Mouse (Mus musculus) heart, embryonic 16.5 days (tissue): ENCODE measurements at regions not wholly inside any gene's neighbourhood (a gene's known extent, or its start where the extent isn't known, plus 50 kb on each side); places are given as distances from the start of the nearest gene placed in this dataset.

ENCODE experiments used
- ATAC-seq: fragments of 200-750 bp; cut with Nextera tagmentation; replicated peaks from 2 replicates; pipeline ENCODE4 v1.8.0; 2017; ENCODE audit warnings: moderate number of reproducible peaks; ENCODE audit not compliant: insufficient read depth, low FRiP score; ENCODE audit errors: extremely low read depth
- H3K27ac ChIP-seq: fragments of 300-500 bp; sonication (generic); 2 replicates; pipeline ENCODE4 v1.5.1; 2014; ENCODE audit warnings: mild to moderate bottlenecking, low read length, control low read depth, moderate library complexity
- H3K27me3 ChIP-seq: fragments of 300-500 bp; sonication (generic); 2 replicates; pipeline ENCODE4 v1.6.1; 2014; ENCODE audit warnings: low read length, mixed read lengths; ENCODE audit not compliant: control insufficient read depth, insufficient read depth
- H3K36me3 ChIP-seq: fragments of 300-500 bp; sonication (generic); 2 replicates; pipeline ENCODE4 v1.6.1; 2014; ENCODE audit not compliant: control insufficient read depth, insufficient read depth
- H3K4me1 ChIP-seq: fragments of 300-500 bp; sonication (generic); 2 replicates; pipeline ENCODE4 v1.6.1; 2014; ENCODE audit warnings: low read length, mixed read lengths; ENCODE audit not compliant: control insufficient read depth, insufficient read depth
- H3K4me2 ChIP-seq: fragments of 300-500 bp; sonication (generic); 2 replicates; pipeline ENCODE4 v1.6.1; 2014; ENCODE audit warnings: low read depth, mild to moderate bottlenecking, control low read depth, low read length
- H3K4me3 ChIP-seq: fragments of 300-500 bp; sonication (generic); 2 replicates; pipeline ENCODE4 v1.5.1; 2014; ENCODE audit warnings: mild to moderate bottlenecking, control low read depth, low read length
- H3K9ac ChIP-seq: fragments of 300-500 bp; sonication (generic); 2 replicates; pipeline ENCODE4 v1.6.1; 2014; ENCODE audit warnings: low read length, control low read depth
- H3K9me3 ChIP-seq: fragments of 300-500 bp; sonication (generic); replicated peaks from 2 replicates; pipeline ENCODE4 v1.6.1; 2016; ENCODE audit warnings: low read length; ENCODE audit not compliant: control insufficient read depth
- WGBS: fragments of 180-500 bp; shearing (Covaris S2); extraction: QIAGEN DNeasy Blood & Tissue Kit; methylation state at CpG from one replicate; pipeline ENCODE4 v1.1.7; 2014; 5-methylcytosine and 5-hydroxymethylcytosine counted together

DNA sequence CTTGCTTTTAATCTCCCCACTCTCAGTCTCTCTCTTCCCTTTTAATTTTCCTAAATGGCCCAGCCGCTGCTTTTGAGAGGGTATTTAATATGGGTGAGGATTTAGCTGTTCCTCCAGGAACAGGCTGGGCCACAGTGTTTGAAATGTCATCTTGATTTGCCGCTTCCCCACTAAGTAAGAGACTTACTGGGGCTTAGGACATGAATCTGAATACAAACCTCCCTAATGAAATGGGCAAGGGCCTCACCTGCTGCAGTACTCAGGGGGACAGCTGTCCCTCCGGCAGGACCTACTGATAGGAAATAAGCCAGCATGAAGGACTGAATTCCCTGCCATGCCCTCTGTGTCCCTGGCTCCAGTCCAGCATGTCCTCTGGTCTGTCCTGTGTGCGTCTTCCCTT lies 50.6 kb upstream of the Prr23a1 start:
- Histone ChIP-seq H3K4me1 (no peaks in the 10 kb centered on the region), H3K27ac (no peak overlapping the region), H3K9me3 (no peaks in the 10 kb centered on the region), H3K9ac (no peak overlapping the region), H3K4me2 (no peak overlapping the region), H3K4me3 (no peak overlapping the region), H3K27me3 (no peaks in the 10 kb centered on the region), H3K36me3 (no peaks in the 10 kb centered on the region)
- ATAC-seq: no peak
- 67% methylated on average over 4 of the region's 4 CpGs for WGBS

GRCm38 (mm10) chr9:98773651-98774185 lies 68.6 kb upstream of the Prr23a1 start:
- H3K4me3 ChIP-seq: no peak overlapping the region
- ATAC-seq: no peak
- H3K4me1 ChIP-seq: no peaks in the 10 kb centered on the region

DNA sequence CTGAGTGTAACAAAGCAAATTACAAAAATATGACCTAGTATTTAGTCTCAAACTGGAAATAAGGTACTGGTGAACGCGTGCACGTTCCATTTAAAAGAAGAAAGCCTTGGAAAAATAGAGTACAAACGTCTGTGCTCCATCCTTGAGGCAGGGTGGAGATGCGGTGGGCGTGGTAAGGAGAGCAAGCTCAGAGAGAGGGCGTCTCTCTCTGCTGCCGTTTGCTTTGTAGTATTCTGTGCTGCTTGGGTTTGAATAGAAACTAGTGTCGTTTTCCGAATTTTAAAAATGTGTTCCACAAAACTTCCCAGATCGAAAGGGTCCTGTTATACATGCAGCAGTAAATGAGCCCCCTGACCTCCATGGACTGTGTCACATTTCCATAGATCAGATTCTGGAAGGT lies 69.1 kb upstream of the Prr23a1 start:
- 80% methylated on average over 11 of the region's 11 CpGs for WGBS
- no peak for ATAC-seq

More at GRCm38 (mm10) chr9:98773651-98774185, 68.6 kb upstream of the Prr23a1 start:
- no peak overlapping the region for H3K27ac ChIP-seq
- H3K36me3 ChIP-seq: no peaks in the 10 kb centered on the region
- no peak overlapping the region for H3K9ac ChIP-seq
- no peaks in the 10 kb centered on the region for H3K27me3 ChIP-seq
- no peak overlapping the region for H3K4me2 ChIP-seq
- WGBS: 62% methylated on average over 5 of the region's 5 CpGs
- H3K9me3 ChIP-seq: no peaks in the 10 kb centered on the region

DNA sequence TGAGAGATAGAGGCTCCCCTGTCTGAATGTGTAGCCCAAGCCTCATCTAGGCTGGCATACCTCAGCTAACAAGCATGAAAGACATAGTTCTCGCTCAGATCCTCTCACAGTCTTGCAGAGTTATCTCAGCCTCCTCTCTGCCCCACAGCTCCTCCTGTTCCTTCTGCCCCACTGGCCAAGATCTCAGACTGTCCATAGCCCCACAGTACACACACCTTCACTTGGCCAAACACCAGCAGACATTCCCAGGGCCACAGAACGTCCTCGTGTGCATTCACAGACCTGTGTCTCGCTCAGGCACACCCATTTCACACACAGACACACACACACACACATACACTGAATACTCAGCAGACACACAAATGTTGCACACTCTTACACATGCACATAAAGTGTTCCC lies 87.5 kb upstream of the Prr23a1 start:
- no peak for ATAC-seq
- H3K9me3 ChIP-seq: no peaks in the 10 kb centered on the region
- H3K36me3 ChIP-seq: no peaks in the 10 kb centered on the region
- H3K27ac ChIP-seq: no peak overlapping the region
- no peaks in the 10 kb centered on the region for H3K27me3 ChIP-seq
- H3K4me1 ChIP-seq: no peaks in the 10 kb centered on the region
- no peak overlapping the region for H3K4me3 ChIP-seq
- H3K9ac ChIP-seq: no peak overlapping the region
- H3K4me2 ChIP-seq: no peak overlapping the region
- WGBS: 66% methylated on average over 4 of the region's 4 CpGs

More for the DNA sequence above, 69.1 kb upstream of the Prr23a1 start:
- no peaks in the 10 kb centered on the region for H3K9me3 ChIP-seq
- H3K27ac ChIP-seq: no peak overlapping the region
- H3K9ac ChIP-seq: no peak overlapping the region
- H3K4me3 ChIP-seq: no peak overlapping the region
- H3K36me3 ChIP-seq: no peaks in the 10 kb centered on the region
- H3K4me2 ChIP-seq: no peak overlapping the region
- H3K4me1 ChIP-seq: no peaks in the 10 kb centered on the region
- H3K27me3 ChIP-seq: no peaks in the 10 kb centered on the region

DNA sequence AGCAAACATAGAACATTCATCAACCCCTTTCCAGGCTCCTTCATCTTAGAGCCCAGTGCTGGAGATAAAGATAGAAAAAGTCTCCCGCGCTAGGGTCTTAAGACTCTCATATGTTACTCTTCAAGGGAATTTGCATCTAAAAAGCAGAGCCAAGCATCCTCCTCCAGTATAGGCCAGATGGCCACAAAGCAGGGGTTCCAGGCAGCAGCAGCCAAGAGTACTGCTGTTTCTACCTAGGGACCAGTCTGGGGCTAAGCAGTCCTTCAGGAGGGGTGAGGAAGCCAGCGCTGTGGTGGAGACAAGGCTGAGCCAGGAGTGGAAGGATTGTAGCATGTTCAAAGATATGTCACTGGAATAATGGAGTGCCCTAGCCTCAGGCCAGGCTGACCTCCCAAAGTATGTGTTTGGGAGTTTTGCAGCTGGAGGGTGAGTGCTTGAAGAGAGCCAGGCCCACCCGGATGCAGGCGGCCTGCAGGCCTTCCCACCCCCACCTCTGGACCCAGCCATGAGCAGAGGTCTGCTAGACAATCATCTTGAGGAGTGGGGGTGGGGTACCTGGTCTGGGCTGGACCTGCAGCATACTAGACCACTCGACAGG lies 88.8 kb upstream of the Prr23a1 start:
- H3K27ac ChIP-seq: no peak overlapping the region
- 65% methylated on average over 6 of the region's 6 CpGs for WGBS
- H3K27me3 ChIP-seq: no peaks in the 10 kb centered on the region
- H3K9ac ChIP-seq: no peak overlapping the region
- H3K36me3 ChIP-seq: no peaks in the 10 kb centered on the region
- ATAC-seq: no peak
- no peaks in the 10 kb centered on the region for H3K4me1 ChIP-seq
- H3K4me3 ChIP-seq: no peak overlapping the region
- no peak overlapping the region for H3K4me2 ChIP-seq
- no peaks in the 10 kb centered on the region for H3K9me3 ChIP-seq

DNA sequence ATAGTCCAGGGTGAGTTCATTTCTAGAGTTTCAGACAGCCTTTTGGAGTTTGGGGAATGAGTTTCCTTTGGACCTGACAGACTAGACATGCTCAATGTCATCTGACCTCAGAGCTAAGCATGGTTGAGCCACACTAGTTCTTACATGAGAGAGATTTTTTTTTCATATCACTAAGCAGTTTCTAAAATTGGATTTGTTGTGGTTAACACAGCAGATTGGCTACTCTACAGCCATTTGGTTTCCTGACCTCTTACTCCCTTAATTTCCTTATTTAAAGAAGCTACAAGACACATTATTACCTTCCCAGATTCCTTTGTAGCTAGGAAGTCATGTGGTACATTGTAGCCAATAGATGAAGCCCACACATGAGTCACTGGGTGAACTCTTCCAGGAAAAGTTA lies 98.5 kb upstream of the Prr23a1 start:
- no peaks in the 10 kb centered on the region for H3K9me3 ChIP-seq
- no peak overlapping the region for H3K27ac ChIP-seq
- H3K9ac ChIP-seq: no peak overlapping the region
- H3K27me3 ChIP-seq: no peaks in the 10 kb centered on the region
- no peak overlapping the region for H3K4me2 ChIP-seq
- H3K4me1 ChIP-seq: no peaks in the 10 kb centered on the region
- no peak for ATAC-seq
- H3K4me3 ChIP-seq: no peak overlapping the region
- no peaks in the 10 kb centered on the region for H3K36me3 ChIP-seq

DNA sequence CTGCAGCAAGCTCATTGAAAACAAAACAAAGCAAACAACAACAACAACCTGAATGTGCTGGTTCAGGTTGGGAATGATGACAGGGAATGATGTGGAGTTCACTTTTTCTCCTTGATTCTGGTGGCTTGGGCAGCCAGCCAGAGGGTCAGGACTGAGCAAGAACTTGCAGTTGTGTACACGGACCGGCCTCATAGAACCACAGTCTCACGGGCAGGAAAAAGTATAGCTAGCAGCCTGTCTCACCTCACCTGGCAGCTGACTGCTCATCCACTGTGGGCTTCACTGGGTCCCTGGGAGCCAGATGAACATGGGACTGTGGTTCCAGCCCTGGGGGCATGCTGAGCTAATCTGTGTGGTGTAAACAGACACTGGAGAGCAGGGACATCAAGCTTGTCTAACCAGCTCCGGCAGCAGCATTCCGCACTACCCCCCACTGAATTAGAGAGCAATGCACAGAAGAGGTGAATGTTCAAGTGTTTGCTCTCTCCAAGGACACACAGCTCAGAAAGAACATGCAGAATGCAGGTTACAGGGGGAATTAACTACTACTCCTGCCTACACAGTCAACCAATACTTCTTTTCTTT lies 114.9 kb upstream of the Prr23a1 start:
- Histone ChIP-seq H3K27ac (no peak overlapping the region), H3K4me2 (no peak overlapping the region)
- ATAC-seq: no peak

GRCm38 (mm10) chr9:98726638-98727037 lies 115.7 kb upstream of the Prr23a1 start:
- Histone ChIP-seq H3K4me3 (no peak overlapping the region), H3K4me2 (no peak overlapping the region), H3K9ac (no peak overlapping the region), H3K9me3 (no peaks in the 10 kb centered on the region), H3K27me3 (no peaks in the 10 kb centered on the region), H3K4me1 (no peaks in the 10 kb centered on the region), H3K27ac (no peak overlapping the region), H3K36me3 (no peaks in the 10 kb centered on the region)
- no peak for ATAC-seq
- WGBS: 44% methylated on average over 5 of the region's 5 CpGs

More for the DNA sequence above, 114.9 kb upstream of the Prr23a1 start:
- H3K36me3 ChIP-seq: no peaks in the 10 kb centered on the region
- no peaks in the 10 kb centered on the region for H3K9me3 ChIP-seq
- WGBS: 47% methylated on average over 5 of the region's 5 CpGs
- no peak overlapping the region for H3K9ac ChIP-seq
- H3K27me3 ChIP-seq: no peaks in the 10 kb centered on the region
- H3K4me1 ChIP-seq: no peaks in the 10 kb centered on the region
- H3K4me3 ChIP-seq: no peak overlapping the region

DNA sequence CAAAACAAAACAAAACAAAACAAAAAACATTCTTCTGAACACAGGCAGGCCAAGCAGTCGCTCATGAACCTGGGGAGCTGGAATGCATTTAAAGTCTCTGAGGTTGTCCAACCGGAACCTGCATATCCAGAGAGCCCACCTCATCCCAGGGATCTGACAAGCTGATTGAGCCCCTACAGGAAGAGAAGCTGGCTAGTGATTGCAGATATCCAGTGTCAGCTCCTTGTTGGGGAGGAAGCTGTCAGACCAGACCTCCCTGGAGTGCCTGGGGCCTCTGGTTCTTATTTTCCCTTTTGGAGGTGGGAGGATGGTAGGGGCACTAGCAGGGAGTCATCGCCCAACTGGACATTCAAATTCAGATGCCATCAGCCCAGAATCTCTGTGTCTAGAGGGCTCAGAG lies 119.4 kb upstream of the Prr23a1 start:
- ATAC-seq: no peak
- H3K9ac ChIP-seq: no peak overlapping the region
- 62% methylated on average over 3 of the region's 3 CpGs for WGBS
- H3K4me2 ChIP-seq: no peak overlapping the region
- no peaks in the 10 kb centered on the region for H3K27me3 ChIP-seq
- no peaks in the 10 kb centered on the region for H3K9me3 ChIP-seq
- no peak overlapping the region for H3K4me3 ChIP-seq
- H3K36me3 ChIP-seq: no peaks in the 10 kb centered on the region
- H3K27ac ChIP-seq: no peak overlapping the region
- no peaks in the 10 kb centered on the region for H3K4me1 ChIP-seq
